Mouse (Mus musculus) neural tube, embryonic 15.5 days (tissue): ENCODE measurements at regions not wholly inside any gene's neighbourhood (a gene's known extent, or its start where the extent isn't known, plus 50 kb on each side); places are given as distances from the start of the nearest gene placed in this dataset.

ENCODE experiments used
- ATAC-seq: fragments of 200-750 bp; cut with Nextera tagmentation; 2 replicates; pipeline ENCODE4 v1.8.0; 2017; ENCODE audit warnings: mild to moderate bottlenecking, moderate TSS enrichment, moderate library complexity; ENCODE audit not compliant: low FRiP score
- H3K27ac ChIP-seq: fragments of 300-500 bp; sonication (generic); replicated peaks from 2 replicates; pipeline ENCODE4 v1.5.1; 2015; ENCODE audit warnings: mild to moderate bottlenecking, inconsistent platforms
- H3K27me3 ChIP-seq: fragments of 300-500 bp; sonication (generic); replicated peaks from 2 replicates; pipeline ENCODE4 v1.6.1; 2015; ENCODE audit warnings: inconsistent platforms
- H3K36me3 ChIP-seq: fragments of 300-500 bp; sonication (generic); 2 replicates; pipeline ENCODE4 v1.6.1; 2015; ENCODE audit warnings: inconsistent platforms
- H3K4me1 ChIP-seq: fragments of 300-500 bp; sonication (generic); 2 replicates; pipeline ENCODE4 v1.6.1; 2015; ENCODE audit warnings: inconsistent platforms
- H3K4me2 ChIP-seq: fragments of 300-500 bp; sonication (generic); 2 replicates; pipeline ENCODE4 v1.6.1; 2015; ENCODE audit warnings: inconsistent platforms, mild to moderate bottlenecking, moderate library complexity
- H3K4me3 ChIP-seq: fragments of 300-500 bp; sonication (generic); replicated peaks from 2 replicates; pipeline ENCODE4 v1.5.1; 2015; ENCODE audit warnings: mild to moderate bottlenecking, inconsistent platforms
- H3K9ac ChIP-seq: fragments of 300-500 bp; sonication (generic); replicated peaks from 2 replicates; pipeline ENCODE4 v1.6.1; 2015; ENCODE audit warnings: mild to moderate bottlenecking, inconsistent platforms
- H3K9me3 ChIP-seq: fragments of 300-500 bp; sonication (generic); replicated peaks from 2 replicates; pipeline ENCODE4 v1.6.1; 2016; ENCODE audit warnings: inconsistent platforms
- WGBS: fragments of 180-500 bp; shearing (Covaris S2); methylation state at CpG from one replicate; pipeline ENCODE4 v1.1.7; 2015; ENCODE audit warnings: mixed read lengths; 5-methylcytosine and 5-hydroxymethylcytosine counted together

- no peaks in the 10 kb centered on the region for H3K9me3 ChIP-seq
- no peak overlapping the region for H3K27ac ChIP-seq
- no peaks in the 10 kb centered on the region for H3K36me3 ChIP-seq
- no peaks in the 10 kb centered on the region for H3K27me3 ChIP-seq
- H3K4me3 ChIP-seq: no peak overlapping the region
- ATAC-seq: no peak
- WGBS: 88% methylated on average over 6 of the region's 6 CpGs
- no peak overlapping the region for H3K9ac ChIP-seq
- no peak overlapping the region for H3K4me2 ChIP-seq
- no peaks in the 10 kb centered on the region for H3K4me1 ChIP-seq
Observed at GRCm38 (mm10) chr14:46636364-46636763, 124.0 kb upstream of the Cdkn3 start.

- H3K27ac ChIP-seq: no peak overlapping the region
- WGBS: 83% methylated on average over 3 of the region's 3 CpGs
- H3K4me2 ChIP-seq: no peak overlapping the region
- H3K36me3 ChIP-seq: no peaks in the 10 kb centered on the region
- H3K27me3 ChIP-seq: no peaks in the 10 kb centered on the region
- H3K9me3 ChIP-seq: no peaks in the 10 kb centered on the region
- no peak for ATAC-seq
- no peak overlapping the region for H3K9ac ChIP-seq
- H3K4me3 ChIP-seq: no peak overlapping the region
- H3K4me1 ChIP-seq: no peaks in the 10 kb centered on the region
Observed at GRCm38 (mm10) chr14:46635322-46635721, 125.0 kb upstream of the Cdkn3 start.

- no peaks in the 10 kb centered on the region for H3K4me1 ChIP-seq
- 64% methylated on average over 12 of the region's 12 CpGs for WGBS
- no peak overlapping the region for H3K4me2 ChIP-seq
- H3K27ac ChIP-seq: no peak overlapping the region
- H3K4me3 ChIP-seq: no peak overlapping the region
- no peak overlapping the region for H3K9ac ChIP-seq
- H3K27me3 ChIP-seq: no peaks in the 10 kb centered on the region
- ATAC-seq: no peak
- no peaks in the 10 kb centered on the region for H3K9me3 ChIP-seq
- H3K36me3 ChIP-seq: no peaks in the 10 kb centered on the region
Observed at GRCm38 (mm10) chr14:46634656-46635244, 125.6 kb upstream of the Cdkn3 start.

GRCm38 (mm10) chr14:46634251-46634650 is 126.1 kb upstream of the Cdkn3 start:
- no peaks in the 10 kb centered on the region for H3K4me1 ChIP-seq
- 89% methylated on average over 10 of the region's 10 CpGs for WGBS

GRCm38 (mm10) chr14:46627690-46628089 is 132.7 kb upstream of the Cdkn3 start:
- no peaks in the 10 kb centered on the region for H3K9me3 ChIP-seq
- H3K4me1 ChIP-seq: peaks cover 2% of the 10 kb centered on the region; the same call in 1 of the 2 replicates
- ATAC-seq: no peak
- no peaks in the 10 kb centered on the region for H3K36me3 ChIP-seq
- no peak overlapping the region for H3K4me2 ChIP-seq
- no peaks in the 10 kb centered on the region for H3K27me3 ChIP-seq
- no peak overlapping the region for H3K27ac ChIP-seq
- H3K9ac ChIP-seq: no peak overlapping the region
- H3K4me3 ChIP-seq: no peak overlapping the region
- 94% methylated on average over 5 of the region's 5 CpGs for WGBS

More at GRCm38 (mm10) chr14:46634251-46634650, 126.1 kb upstream of the Cdkn3 start:
- no peaks in the 10 kb centered on the region for H3K9me3 ChIP-seq
- no peaks in the 10 kb centered on the region for H3K36me3 ChIP-seq
- ATAC-seq: no peak
- H3K27ac ChIP-seq: no peak overlapping the region
- no peak overlapping the region for H3K4me3 ChIP-seq
- H3K4me2 ChIP-seq: no peak overlapping the region
- H3K9ac ChIP-seq: no peak overlapping the region
- H3K27me3 ChIP-seq: no peaks in the 10 kb centered on the region

GRCm38 (mm10) chr14:46625760-46626159 is 134.6 kb upstream of the Cdkn3 start:
- H3K27ac ChIP-seq: no peak overlapping the region
- no peak overlapping the region for H3K9ac ChIP-seq
- no peak overlapping the region for H3K4me3 ChIP-seq
- ATAC-seq: no peak
- no peaks in the 10 kb centered on the region for H3K27me3 ChIP-seq
- WGBS: 79% methylated on average over 7 of the region's 7 CpGs
- H3K4me2 ChIP-seq: no peak overlapping the region
- H3K36me3 ChIP-seq: no peaks in the 10 kb centered on the region
- H3K9me3 ChIP-seq: no peaks in the 10 kb centered on the region
- peaks cover 2% of the 10 kb centered on the region; the same call in 1 of the 2 replicates for H3K4me1 ChIP-seq

GRCm38 (mm10) chr14:46623645-46624044 is 136.7 kb upstream of the Cdkn3 start:
- 73% methylated on average over 2 of the region's 2 CpGs for WGBS
- Histone ChIP-seq H3K27ac (no peak overlapping the region), H3K4me2 (no peak overlapping the region), H3K36me3 (no peaks in the 10 kb centered on the region), H3K4me3 (no peak overlapping the region), H3K27me3 (no peaks in the 10 kb centered on the region), H3K4me1 (peaks cover 2% of the 10 kb centered on the region; the same call in 1 of the 2 replicates), H3K9me3 (no peaks in the 10 kb centered on the region), H3K9ac (no peak overlapping the region)
- ATAC-seq: no peak

- Histone ChIP-seq H3K4me2 (no peak overlapping the region), H3K36me3 (no peaks in the 10 kb centered on the region), H3K4me1 (no peaks in the 10 kb centered on the region), H3K4me3 (no peak overlapping the region), H3K27ac (no peak overlapping the region), H3K27me3 (no peaks in the 10 kb centered on the region), H3K9me3 (no peaks in the 10 kb centered on the region), H3K9ac (no peak overlapping the region)
- WGBS: 87% methylated on average over 9 of the region's 9 CpGs
- ATAC-seq: no peak
Observed at GRCm38 (mm10) chr14:46616030-46616429, 144.3 kb upstream of the Cdkn3 start.

GRCm38 (mm10) chr14:46614936-46615335 is 145.4 kb upstream of the Cdkn3 start:
- 87% methylated on average over 4 of the region's 4 CpGs for WGBS
- H3K4me1 ChIP-seq: no peaks in the 10 kb centered on the region
- no peaks in the 10 kb centered on the region for H3K27me3 ChIP-seq
- no peak overlapping the region for H3K9ac ChIP-seq
- H3K27ac ChIP-seq: no peak overlapping the region
- no peaks in the 10 kb centered on the region for H3K9me3 ChIP-seq
- no peak overlapping the region for H3K4me3 ChIP-seq
- ATAC-seq: no peak
- no peak overlapping the region for H3K4me2 ChIP-seq
- H3K36me3 ChIP-seq: no peaks in the 10 kb centered on the region

- 64% methylated on average over 4 of the region's 4 CpGs for WGBS
Observed at GRCm38 (mm10) chr14:46613748-46614147, 146.6 kb upstream of the Cdkn3 start.

GRCm38 (mm10) chr14:46613211-46613610 is 147.1 kb upstream of the Cdkn3 start:
- H3K9ac ChIP-seq: no peak overlapping the region
- H3K27me3 ChIP-seq: no peaks in the 10 kb centered on the region
- 79% methylated on average over 8 of the region's 8 CpGs for WGBS
- no peak overlapping the region for H3K4me2 ChIP-seq
- no peaks in the 10 kb centered on the region for H3K4me1 ChIP-seq
- H3K9me3 ChIP-seq: no peaks in the 10 kb centered on the region
- H3K27ac ChIP-seq: no peak overlapping the region
- no peak overlapping the region for H3K4me3 ChIP-seq
- no peak for ATAC-seq
- no peaks in the 10 kb centered on the region for H3K36me3 ChIP-seq

More at GRCm38 (mm10) chr14:46613748-46614147, 146.6 kb upstream of the Cdkn3 start:
- Histone ChIP-seq H3K27me3 (no peaks in the 10 kb centered on the region), H3K27ac (no peak overlapping the region), H3K9ac (no peak overlapping the region), H3K9me3 (no peaks in the 10 kb centered on the region), H3K4me3 (no peak overlapping the region), H3K4me1 (no peaks in the 10 kb centered on the region), H3K36me3 (no peaks in the 10 kb centered on the region), H3K4me2 (no peak overlapping the region)
- no peak for ATAC-seq

GRCm38 (mm10) chr14:46612584-46612983 is 147.8 kb upstream of the Cdkn3 start:
- no peak overlapping the region for H3K4me2 ChIP-seq
- H3K27ac ChIP-seq: no peak overlapping the region
- H3K27me3 ChIP-seq: no peaks in the 10 kb centered on the region
- H3K9me3 ChIP-seq: no peaks in the 10 kb centered on the region
- H3K4me3 ChIP-seq: no peak overlapping the region
- no peaks in the 10 kb centered on the region for H3K4me1 ChIP-seq
- no peaks in the 10 kb centered on the region for H3K36me3 ChIP-seq
- H3K9ac ChIP-seq: no peak overlapping the region
- ATAC-seq: no peak
- 79% methylated on average over 9 of the region's 9 CpGs for WGBS
